Mouse (Mus musculus) megakaryocyte, embryonic 14.5 days (primary cell): ENCODE results near the gene Olfr1392. TPM values are rescaled to one million over a fixed set of nuclear protein-coding genes. Genes with fewer than 3 reads are reported as not detected.

Experiments
- H3K27me3 ChIP-seq: replicated peaks from 2 replicates; pipeline ENCODE3; 2012; ENCODE audit warnings: inconsistent platforms
- H3K36me3 ChIP-seq: replicated peaks from 2 replicates; pipeline ENCODE3; 2012; ENCODE audit warnings: low read length, inconsistent platforms, mixed read lengths
- H3K4me1 ChIP-seq: 2 replicates; pipeline ENCODE4 v1.6.1; 2012; ENCODE audit warnings: inconsistent platforms
- H3K4me3 ChIP-seq: replicated peaks from 2 replicates; pipeline ENCODE3; 2012; ENCODE audit warnings: moderate library complexity, mild to moderate bottlenecking, inconsistent platforms
- H3K9me3 ChIP-seq: 2 replicates; pipeline ENCODE4 v1.6.1; 2012; ENCODE audit warnings: inconsistent platforms
- FLI1 ChIP-seq: IDR thresholded peaks from 2 replicates; pipeline ENCODE4 v1.6.1; 2012; ENCODE audit warnings: low read length, inconsistent platforms, mixed read lengths
- GATA1 ChIP-seq: IDR thresholded peaks from 3 replicates; pipeline ENCODE4 v1.6.1; 2012; ENCODE audit warnings: mixed read lengths, low read length, inconsistent platforms, borderline replicate concordance
- polyA plus RNA-seq: library from polyadenylated mRNA; stranded (reverse); fragments of >175 nt; gene quantifications from 2 replicates; pipeline ENCODE4 v1.2.3, GENCODE M21; 2012; ENCODE audit warnings: low replicate concordance; ENCODE audit not compliant: insufficient read depth

The Olfr1392 gene
- polyA plus RNA-seq, 1 experiment = not detected

DNA sequence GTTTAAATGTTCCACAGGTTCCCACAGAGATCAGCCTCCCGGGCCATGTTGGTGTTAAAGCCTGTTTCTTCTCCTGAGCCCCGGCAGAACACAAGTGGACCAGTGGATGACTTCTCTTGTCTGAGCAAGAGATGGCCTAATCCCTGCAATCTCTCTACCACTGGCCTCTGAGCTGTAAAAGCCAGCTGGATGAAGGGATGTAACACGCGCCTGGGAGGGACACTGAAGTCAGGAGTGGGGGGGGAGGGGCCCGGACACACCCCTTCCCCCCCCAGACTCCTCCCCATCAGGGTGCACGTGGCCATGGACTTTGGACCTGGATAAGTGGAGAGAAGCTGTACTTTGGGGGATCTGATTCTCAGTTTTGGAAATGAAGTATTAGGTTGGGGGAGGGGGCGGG, 39.9 kb upstream of the Olfr1392 start:
- Histone ChIP-seq H3K9me3 (no peaks in the 10 kb centered on the region), H3K4me3 (peak overlapping the region; percentile 95), H3K36me3 (no peaks in the 10 kb centered on the region), H3K27me3 (no peaks in the 10 kb centered on the region), H3K4me1 (peaks cover 85% of the 10 kb centered on the region)
- no peak for TF ChIP-seq GATA1
- no peak for TF ChIP-seq FLI1

DNA sequence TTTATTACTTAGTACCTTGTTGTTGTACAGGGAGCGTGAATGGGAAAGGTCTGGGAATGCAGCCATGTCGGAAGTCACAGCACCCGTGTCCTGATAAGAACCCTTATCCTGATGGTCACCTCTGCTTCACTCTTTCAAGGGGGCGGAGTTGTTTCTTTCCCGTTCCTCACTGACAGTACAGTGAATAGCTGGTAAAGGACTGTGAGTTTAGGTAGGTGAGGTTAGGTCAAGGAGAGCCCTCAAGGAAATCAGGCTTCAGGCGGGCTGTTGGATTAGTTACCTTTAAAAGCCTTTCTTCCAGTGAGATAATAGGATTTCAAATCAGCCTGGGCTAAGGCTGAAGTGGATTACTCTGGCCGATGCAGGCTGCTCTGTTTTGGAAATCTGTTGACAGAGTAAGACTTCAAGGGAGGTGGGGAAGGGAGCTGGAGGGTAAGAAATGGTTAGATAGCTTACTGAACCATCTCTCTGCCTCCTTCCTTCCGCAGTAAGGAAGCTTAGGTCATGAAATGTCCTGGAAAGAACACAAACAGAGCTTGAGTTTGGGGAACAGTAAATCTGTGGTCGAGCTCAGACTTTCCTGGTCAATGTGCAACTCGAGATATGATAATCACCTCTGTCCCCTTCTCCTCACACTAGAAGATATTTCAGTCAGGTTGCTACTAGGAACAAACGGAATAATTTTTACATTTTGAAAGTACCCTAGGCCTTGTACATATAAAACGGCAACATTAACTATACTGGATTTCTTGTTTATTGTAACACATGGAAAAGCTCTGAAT, 39.3 kb upstream of the Olfr1392 start:
- Histone ChIP-seq H3K36me3 (no peaks in the 10 kb centered on the region), H3K9me3 (no peaks in the 10 kb centered on the region), H3K27me3 (no peaks in the 10 kb centered on the region), H3K4me1 (peaks cover 87% of the 10 kb centered on the region), H3K4me3 (peak overlapping the region; percentile 95)
- TF ChIP-seq FLI1 (no peak), GATA1 (no peak)

DNA sequence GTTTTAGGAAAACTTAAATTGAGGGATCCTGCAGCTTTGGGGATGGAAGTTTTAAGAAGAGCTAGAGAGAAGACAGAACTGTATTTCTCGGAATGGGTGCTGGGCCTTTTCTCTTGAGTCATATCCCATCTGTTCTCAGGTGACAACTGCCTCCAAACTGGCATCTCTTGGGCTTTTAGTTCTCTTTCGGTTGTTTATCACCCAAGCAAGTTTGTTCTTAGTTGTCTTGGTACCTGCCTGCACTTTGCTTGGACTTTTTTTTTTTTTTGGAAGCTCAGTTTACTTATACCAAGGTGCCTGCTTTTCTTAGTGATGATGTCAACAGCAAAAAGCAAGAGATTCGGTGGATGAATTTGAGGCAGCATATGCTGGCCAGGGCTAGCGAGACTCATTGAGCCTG, 38.6 kb upstream of the Olfr1392 start:
- no peaks in the 10 kb centered on the region for H3K9me3 ChIP-seq
- H3K4me3 ChIP-seq = peak overlapping the region; percentile 7
- TF ChIP-seq FLI1 (no peak), GATA1 (no peak)
- H3K4me1 ChIP-seq = peaks cover 86% of the 10 kb centered on the region
- no peaks in the 10 kb centered on the region for H3K36me3 ChIP-seq
- H3K27me3 ChIP-seq = no peaks in the 10 kb centered on the region

DNA sequence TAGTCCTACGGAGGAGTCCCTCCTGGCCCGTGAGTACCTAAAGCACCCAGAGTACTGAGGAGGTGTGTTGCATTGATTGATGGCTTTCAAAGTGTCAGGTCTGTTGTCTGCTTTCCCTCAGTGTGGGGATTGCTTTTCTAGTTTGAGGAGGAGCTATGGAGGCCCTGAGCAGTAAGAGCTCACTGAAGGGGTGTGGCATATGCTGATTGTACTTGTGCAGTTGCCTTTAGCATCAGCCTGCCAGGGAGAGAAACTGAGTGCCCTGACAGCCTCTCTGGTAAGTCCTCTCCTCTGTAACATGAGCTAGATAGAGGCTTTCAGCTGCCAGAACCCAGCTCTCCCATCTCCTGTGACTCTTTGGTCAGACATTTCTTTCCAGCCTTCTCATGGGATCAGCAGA, 37.8 kb upstream of the Olfr1392 start:
- TF ChIP-seq FLI1 (no peak), GATA1 (no peak)
- Histone ChIP-seq H3K36me3 (peaks cover 6% of the 10 kb centered on the region), H3K4me3 (peak overlapping the region; percentile 80), H3K4me1 (peaks cover 86% of the 10 kb centered on the region), H3K9me3 (no peaks in the 10 kb centered on the region), H3K27me3 (no peaks in the 10 kb centered on the region)

DNA sequence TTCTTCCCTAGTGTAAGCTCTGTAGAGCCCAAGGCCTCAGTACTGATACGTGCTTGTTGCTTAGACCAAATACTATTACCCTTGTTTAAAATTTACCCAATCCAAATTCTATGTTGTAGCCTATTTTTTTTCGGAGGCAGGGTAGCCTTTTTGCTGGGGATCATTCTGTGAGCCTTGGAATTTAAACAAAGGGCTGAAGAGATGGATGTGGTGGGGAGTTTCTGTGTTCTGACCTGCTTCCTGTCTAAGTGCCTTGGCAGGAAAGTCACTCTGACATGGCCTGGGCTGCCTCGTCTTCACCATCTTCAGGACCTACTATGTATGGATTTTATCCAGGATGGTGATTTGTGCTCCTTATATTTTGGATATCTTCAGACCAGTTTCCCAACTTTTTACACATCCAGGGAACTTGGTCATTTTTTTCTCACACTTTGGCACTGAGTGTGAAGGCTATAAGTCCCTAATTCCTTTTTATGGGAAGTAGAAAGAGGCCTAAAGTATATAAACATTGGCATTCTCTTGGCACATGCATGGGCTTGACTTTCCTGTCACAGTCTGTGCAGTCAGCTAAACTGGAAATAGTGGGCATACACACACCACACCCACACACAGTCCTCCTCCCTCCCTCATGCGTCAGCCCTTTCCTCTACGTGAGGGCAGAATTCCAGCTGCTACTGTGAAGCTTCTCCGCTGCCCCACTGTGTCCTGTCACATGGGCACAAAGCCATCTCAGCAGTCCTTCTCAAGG, 36.7 kb upstream of the Olfr1392 start:
- no peak for TF ChIP-seq FLI1
- TF ChIP-seq GATA1 = no peak
- H3K9me3 ChIP-seq = no peaks in the 10 kb centered on the region
- H3K4me3 ChIP-seq = peak overlapping the region; percentile 93
- H3K36me3 ChIP-seq = peaks cover 18% of the 10 kb centered on the region
- H3K27me3 ChIP-seq = no peaks in the 10 kb centered on the region
- H3K4me1 ChIP-seq = peaks cover 86% of the 10 kb centered on the region

DNA sequence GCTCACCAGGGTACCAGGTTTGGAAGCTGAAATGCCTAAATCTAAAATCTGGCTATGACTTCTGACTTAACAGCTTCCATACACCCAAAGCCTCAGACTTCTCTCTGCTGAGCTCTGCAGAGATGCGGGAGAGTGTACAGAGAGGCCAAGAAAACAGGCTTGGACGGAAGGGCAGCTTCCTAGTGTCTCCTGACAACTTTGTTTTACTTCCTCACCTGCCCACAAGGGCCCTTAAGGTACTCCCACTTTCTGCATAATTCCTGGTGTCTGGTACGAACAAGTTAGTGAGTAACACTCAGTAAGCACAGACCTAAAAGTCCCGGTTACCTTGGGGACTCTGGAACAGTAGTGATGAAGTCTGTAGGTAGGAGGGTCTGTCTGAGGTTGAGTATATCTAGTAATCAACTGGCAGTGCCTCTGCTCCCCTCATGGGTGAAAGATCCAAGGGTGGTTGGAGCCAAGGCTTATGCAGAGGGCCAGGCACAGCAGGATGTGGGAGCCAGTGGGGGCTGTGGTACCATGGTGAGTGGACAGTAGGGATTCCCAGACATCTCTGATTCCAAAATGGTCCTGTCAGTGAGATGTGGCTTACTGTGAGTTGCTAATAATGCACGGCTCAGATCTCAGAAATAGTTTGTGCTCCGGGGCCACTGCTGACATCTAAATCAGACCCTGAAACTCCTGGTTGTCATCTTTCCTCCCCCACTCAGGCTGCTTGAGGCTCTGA, 35.9 kb upstream of the Olfr1392 start:
- Histone ChIP-seq H3K27me3 (no peaks in the 10 kb centered on the region), H3K36me3 (peaks cover 25% of the 10 kb centered on the region), H3K4me1 (peaks cover 92% of the 10 kb centered on the region), H3K4me3 (peak overlapping the region; percentile 93), H3K9me3 (no peaks in the 10 kb centered on the region)
- TF ChIP-seq FLI1 (no peak), GATA1 (no peak)

DNA sequence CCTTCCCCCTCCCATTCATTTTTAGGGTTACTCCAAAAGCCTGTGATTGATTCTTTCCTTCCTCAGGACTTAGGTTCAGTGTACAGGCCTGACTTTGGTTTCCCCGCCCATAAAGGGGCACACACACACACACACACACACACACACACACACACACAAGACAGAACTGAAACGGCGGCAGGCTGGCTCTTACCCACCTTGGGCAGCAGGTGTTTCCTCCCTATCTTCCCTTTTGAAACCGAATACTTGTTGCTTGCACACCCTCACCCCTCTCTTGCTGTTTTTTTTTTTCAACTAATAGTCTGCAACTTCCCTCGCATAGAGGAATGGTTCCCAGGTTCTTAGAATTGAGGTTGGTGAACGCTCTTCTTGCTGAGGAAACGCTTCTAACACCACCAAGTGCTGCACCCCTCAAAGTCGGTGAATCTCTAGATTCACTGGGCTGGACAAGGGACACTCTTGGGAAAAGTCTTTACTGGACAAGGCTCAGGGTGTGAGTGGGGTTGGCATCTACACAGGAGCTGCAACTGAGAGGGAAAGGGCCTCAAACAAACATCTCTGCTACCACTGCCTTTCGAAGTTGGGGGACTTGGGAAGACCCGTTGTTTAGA, 35.2 kb upstream of the Olfr1392 start:
- Histone ChIP-seq H3K9me3 (no peaks in the 10 kb centered on the region), H3K36me3 (peaks cover 33% of the 10 kb centered on the region), H3K27me3 (no peaks in the 10 kb centered on the region), H3K4me1 (peaks cover 95% of the 10 kb centered on the region), H3K4me3 (peak overlapping the region; percentile 93)
- TF ChIP-seq FLI1 (no peak), GATA1 (no peak)

DNA sequence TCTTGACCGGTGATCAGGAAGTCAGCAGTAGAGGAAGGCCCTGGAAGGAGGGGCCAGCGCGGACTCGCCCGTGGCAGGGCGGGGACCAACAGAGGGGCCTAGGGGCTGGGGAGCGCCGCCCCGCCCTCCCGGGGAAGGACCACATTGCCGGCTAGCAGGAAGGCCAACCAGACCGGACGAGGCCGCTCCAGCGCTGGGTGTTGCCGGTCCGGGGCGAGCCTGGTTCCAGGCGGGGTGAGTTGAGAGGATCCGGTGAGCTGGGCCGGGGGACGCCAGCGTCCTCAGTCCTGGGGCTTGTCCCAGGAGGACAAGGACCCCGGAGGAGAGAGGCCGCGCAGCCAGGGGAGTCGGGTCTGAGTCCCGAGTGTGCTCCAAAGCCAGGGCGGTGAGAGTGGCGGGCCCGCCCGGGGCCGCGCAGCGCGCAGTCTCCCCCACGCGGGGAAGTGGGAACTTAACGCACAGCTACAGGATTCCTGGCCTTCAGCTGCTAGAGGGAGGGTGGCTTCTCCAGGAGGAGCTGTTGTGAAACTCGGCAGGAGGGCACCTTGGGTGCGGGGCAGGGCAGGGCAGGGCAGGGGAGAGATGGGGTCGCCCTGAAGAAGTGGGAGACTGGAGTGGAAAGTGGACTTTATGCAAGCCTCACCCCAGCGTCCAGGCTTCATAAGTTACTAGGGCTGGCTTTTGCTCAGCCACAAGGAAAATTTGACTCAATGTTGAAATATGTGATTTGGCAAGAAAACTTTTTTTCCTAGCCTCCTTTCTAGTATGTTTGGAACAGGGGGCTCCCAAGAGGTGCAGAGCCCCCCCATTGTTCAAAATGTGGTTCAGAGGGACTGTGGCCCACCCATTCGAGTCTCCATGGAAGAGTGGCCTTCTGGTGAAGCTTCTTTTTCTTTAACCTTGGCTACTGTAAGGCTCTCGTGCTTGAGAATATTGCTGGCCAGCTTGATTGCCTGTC, 34.4 kb upstream of the Olfr1392 start:
- H3K36me3 ChIP-seq = peaks cover 41% of the 10 kb centered on the region
- no peaks in the 10 kb centered on the region for H3K27me3 ChIP-seq
- no peaks in the 10 kb centered on the region for H3K9me3 ChIP-seq
- peak overlapping the region; percentile 93 for H3K4me3 ChIP-seq
- peaks cover 95% of the 10 kb centered on the region for H3K4me1 ChIP-seq
- TF ChIP-seq FLI1 = no peak
- TF ChIP-seq GATA1 = no peak
